Mouse (Mus musculus) liver, embryonic 13.5 days (tissue): Measurements from ENCODE around the gene Asns. TPM values are rescaled to one million over a fixed set of nuclear protein-coding genes. Genes with fewer than 3 reads are reported as not detected.

ENCODE experiments used
- polyA plus RNA-seq: library from polyadenylated mRNA; unstranded; fragments of >200 nt; fragmentation: Nextera tagmentation; extraction: Ambion mirVana; gene quantifications from 2 replicates; pipeline ENCODE4 v1.2.1, GENCODE M21; 2015

Asns gene
- polyA plus RNA-seq, 1 experiment from 2014 or later: 375 TPM

Other genes with a start within 250 kb of the Asns start
- 0.20 TPM in 1 of 2 replicates, not detected in the other for gene Tac1, start 138.4 kb downstream of the Asns start, polyA plus RNA-seq
- gene C1galt1, start 151.6 kb upstream of the Asns start, polyA plus RNA-seq: 4.0 and 5.1 TPM in 2 replicates